Mouse (Mus musculus) liver, embryonic 11.5 days (tissue): ENCODE measurements around the gene Arhgap40. TPM values are rescaled to one million over a fixed set of nuclear protein-coding genes. Genes with fewer than 3 reads are reported as not detected.

Experiments used
- ATAC-seq: fragments of 200-750 bp; cut with Nextera tagmentation; replicated peaks from 2 replicates; pipeline ENCODE4 v1.8.0; 2017; ENCODE audit warnings: moderate number of reproducible peaks, mild to moderate bottlenecking, moderate TSS enrichment, moderate library complexity; ENCODE audit not compliant: low FRiP score
- DNase-seq: peaks from one replicate; pipeline ENCODE4 v3.0.0-alpha.2; 2017; ENCODE audit warnings: low spot score
- H3K27ac ChIP-seq: fragments of 300-500 bp; sonication (generic); 2 replicates; pipeline ENCODE4 v1.5.1; 2014; ENCODE audit warnings: mild to moderate bottlenecking, low read depth, low read length, control low read depth
- H3K27me3 ChIP-seq: fragments of 300-500 bp; sonication (generic); replicated peaks from 2 replicates; pipeline ENCODE4 v1.6.1; 2014; ENCODE audit warnings: low read length, mixed read lengths; ENCODE audit not compliant: control insufficient read depth, insufficient read depth
- H3K36me3 ChIP-seq: fragments of 300-500 bp; sonication (generic); 2 replicates; pipeline ENCODE4 v1.6.1; 2014; ENCODE audit warnings: mild to moderate bottlenecking, low read length, moderate library complexity, mixed read lengths; ENCODE audit not compliant: control insufficient read depth, insufficient read depth
- H3K4me1 ChIP-seq: fragments of 300-500 bp; sonication (generic); replicated peaks from 2 replicates; pipeline ENCODE4 v1.6.1; 2014; ENCODE audit warnings: low read length, mixed read lengths; ENCODE audit not compliant: control insufficient read depth, insufficient read depth
- H3K4me2 ChIP-seq: fragments of 300-500 bp; sonication (generic); 2 replicates; pipeline ENCODE4 v1.6.1; 2014; ENCODE audit warnings: mild to moderate bottlenecking, control low read depth, moderate library complexity
- H3K4me3 ChIP-seq: fragments of 300-500 bp; sonication (generic); 2 replicates; pipeline ENCODE4 v1.5.1; 2014; ENCODE audit warnings: low read depth, low read length, control low read depth
- H3K9ac ChIP-seq: fragments of 300-500 bp; sonication (generic); 2 replicates; pipeline ENCODE4 v1.6.1; 2014; ENCODE audit warnings: low read depth, low read length, control low read depth
- H3K9me3 ChIP-seq: fragments of 300-500 bp; sonication (generic); 2 replicates; pipeline ENCODE4 v1.6.1; 2016; ENCODE audit warnings: low read length, inconsistent platforms, mixed read lengths; ENCODE audit not compliant: control insufficient read depth
- WGBS: fragments of 180-500 bp; shearing (Covaris S2); extraction: QIAGEN DNeasy Blood & Tissue Kit; methylation state at CpG from one replicate; pipeline ENCODE4 v1.1.7; 2014; 5-methylcytosine and 5-hydroxymethylcytosine counted together
- polyA plus RNA-seq: library from polyadenylated mRNA; unstranded; fragments of >200 nt; fragmentation: Nextera tagmentation; extraction: Ambion mirVana; gene quantifications from 2 replicates; pipeline ENCODE4 v1.2.1, GENCODE M21; 2014

Gene Arhgap40
- polyA plus RNA-seq, 1 experiment from 2014 or later = not detected

DNA sequence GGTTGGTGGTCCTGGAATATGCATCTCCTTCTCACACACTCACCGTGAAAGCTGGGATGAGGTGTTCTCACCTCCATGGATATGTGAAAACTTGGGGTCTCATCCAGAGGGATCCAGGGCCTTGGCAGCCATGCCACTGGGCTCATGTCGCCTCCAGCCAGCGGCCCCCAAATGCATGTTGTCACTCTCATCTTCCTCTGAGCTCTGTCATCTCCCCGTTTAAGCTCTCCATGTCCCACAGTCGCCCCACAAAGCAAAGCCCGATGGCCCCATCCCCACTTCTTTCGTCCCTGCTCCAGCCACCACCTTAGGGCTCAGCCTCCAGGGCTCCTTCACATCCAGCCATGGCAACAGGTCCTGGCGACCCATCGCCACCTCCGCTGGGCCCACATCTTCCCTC is 5.5 kb upstream of the Arhgap40 start:
- WGBS = 85% methylated on average over 10 of the region's 10 CpGs
- ATAC-seq = no peak
- H3K36me3 ChIP-seq = no peaks in the 10 kb centered on the region

GRCm38 (mm10) chr2:158510665-158511064 is 1.9 kb upstream of the Arhgap40 start:
- H3K27me3 ChIP-seq = no peaks in the 10 kb centered on the region
- no peak overlapping the region for H3K4me2 ChIP-seq
- WGBS = 85% methylated on average over 6 of the region's 6 CpGs
- DNase-seq (no peak), ATAC-seq (no peak)
- H3K4me1 ChIP-seq = no peaks in the 10 kb centered on the region
- H3K4me3 ChIP-seq = no peak overlapping the region
- H3K36me3 ChIP-seq = no peaks in the 10 kb centered on the region
- H3K9me3 ChIP-seq = no peaks in the 10 kb centered on the region
- no peak overlapping the region for H3K9ac ChIP-seq
- no peak overlapping the region for H3K27ac ChIP-seq

More for the DNA sequence above, 5.5 kb upstream of the Arhgap40 start:
- Histone ChIP-seq H3K9me3 (no peaks in the 10 kb centered on the region), H3K4me1 (no peaks in the 10 kb centered on the region), H3K4me2 (no peak overlapping the region), H3K9ac (no peak overlapping the region), H3K27ac (no peak overlapping the region), H3K27me3 (no peaks in the 10 kb centered on the region; the same call in 1 of the 2 replicates), H3K4me3 (no peak overlapping the region)
- DNase-seq = no peak

GRCm38 (mm10) chr2:158513821-158514336 is 1.3 kb downstream of the Arhgap40 start:
- H3K36me3 ChIP-seq = no peaks in the 10 kb centered on the region
- WGBS = 82% methylated on average over 12 of the region's 12 CpGs
- H3K4me1 ChIP-seq = no peaks in the 10 kb centered on the region
- ATAC-seq (no peak), DNase-seq (no peak)
- H3K4me2 ChIP-seq = no peak overlapping the region
- H3K27me3 ChIP-seq = no peaks in the 10 kb centered on the region
- H3K4me3 ChIP-seq = no peak overlapping the region
- H3K9ac ChIP-seq = no peak overlapping the region
- no peaks in the 10 kb centered on the region for H3K9me3 ChIP-seq
- no peak overlapping the region for H3K27ac ChIP-seq

- H3K27ac ChIP-seq = no peak overlapping the region
- H3K4me2 ChIP-seq = no peak overlapping the region
- no peak overlapping the region for H3K4me3 ChIP-seq
- H3K9ac ChIP-seq = no peak overlapping the region
- H3K4me1 ChIP-seq = no peaks in the 10 kb centered on the region
- DNase-seq (no peak), ATAC-seq (no peak)
- H3K27me3 ChIP-seq = no peaks in the 10 kb centered on the region
- WGBS = 71% methylated on average over 6 of the region's 6 CpGs
- H3K36me3 ChIP-seq = no peaks in the 10 kb centered on the region
- H3K9me3 ChIP-seq = no peaks in the 10 kb centered on the region
Observed at GRCm38 (mm10) chr2:158518583-158518982, 6.0 kb downstream of the Arhgap40 start.

DNA sequence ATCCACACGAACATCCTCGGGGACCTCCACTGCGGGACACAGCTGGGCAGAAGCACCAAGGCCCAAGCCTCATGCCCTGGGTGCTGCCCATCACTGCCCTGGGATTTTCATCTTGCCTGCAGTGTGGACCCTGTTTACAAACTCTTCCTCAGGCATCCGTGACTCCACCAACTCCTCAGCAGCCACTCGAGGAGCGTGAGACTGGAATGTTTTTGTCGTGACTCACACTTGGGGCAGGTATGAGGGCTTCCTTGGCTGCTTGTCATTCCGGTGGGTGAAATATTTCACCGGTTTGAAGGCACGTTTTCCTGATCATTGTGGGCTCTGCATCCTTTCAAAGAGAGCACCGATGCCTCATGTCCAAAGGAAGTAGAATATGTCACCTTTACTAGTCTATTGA is 6.5 kb downstream of the Arhgap40 start:
- Histone ChIP-seq H3K9ac (no peak overlapping the region), H3K27ac (no peak overlapping the region), H3K9me3 (no peaks in the 10 kb centered on the region), H3K36me3 (no peaks in the 10 kb centered on the region), H3K4me1 (no peaks in the 10 kb centered on the region), H3K4me2 (no peak overlapping the region), H3K27me3 (no peaks in the 10 kb centered on the region), H3K4me3 (no peak overlapping the region)
- DNase-seq (no peak), ATAC-seq (no peak)
- 66% methylated on average over 11 of the region's 11 CpGs for WGBS

GRCm38 (mm10) chr2:158519800-158520199 is 7.2 kb downstream of the Arhgap40 start:
- no peaks in the 10 kb centered on the region for H3K36me3 ChIP-seq
- H3K4me3 ChIP-seq = no peak overlapping the region
- no peaks in the 10 kb centered on the region for H3K27me3 ChIP-seq
- no peak overlapping the region for H3K27ac ChIP-seq
- no peak overlapping the region for H3K9ac ChIP-seq
- no peaks in the 10 kb centered on the region for H3K9me3 ChIP-seq
- ATAC-seq (no peak), DNase-seq (no peak)
- 70% methylated on average over 6 of the region's 6 CpGs for WGBS
- no peak overlapping the region for H3K4me2 ChIP-seq
- H3K4me1 ChIP-seq = no peaks in the 10 kb centered on the region

DNA sequence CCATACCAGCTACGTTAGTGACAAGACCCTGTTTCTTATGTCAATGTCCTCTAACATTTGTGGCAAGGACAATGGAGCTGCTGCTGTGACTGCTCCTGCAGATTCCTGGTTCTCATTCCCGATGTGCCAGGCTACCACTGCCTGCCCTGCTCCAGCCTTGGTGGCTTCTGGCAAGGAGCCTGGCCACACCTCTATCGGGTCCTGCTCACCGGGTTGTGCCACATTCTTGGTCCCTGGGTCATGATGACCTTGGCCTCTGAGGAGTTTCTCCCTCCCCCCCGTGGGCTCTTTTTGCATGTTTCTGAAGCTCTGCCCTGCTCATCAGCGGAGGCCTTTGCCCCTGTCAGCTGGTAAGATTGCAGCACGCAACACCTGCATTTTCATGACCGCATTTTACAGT is 10.5 kb downstream of the Arhgap40 start:
- Histone ChIP-seq H3K9me3 (no peaks in the 10 kb centered on the region), H3K4me3 (no peak overlapping the region), H3K4me1 (no peaks in the 10 kb centered on the region), H3K27ac (no peak overlapping the region), H3K36me3 (no peaks in the 10 kb centered on the region), H3K27me3 (no peaks in the 10 kb centered on the region), H3K9ac (no peak overlapping the region), H3K4me2 (no peak overlapping the region)
- WGBS = 70% methylated on average over 8 of the region's 8 CpGs
- no peak for DNase-seq
- ATAC-seq = no peak

DNA sequence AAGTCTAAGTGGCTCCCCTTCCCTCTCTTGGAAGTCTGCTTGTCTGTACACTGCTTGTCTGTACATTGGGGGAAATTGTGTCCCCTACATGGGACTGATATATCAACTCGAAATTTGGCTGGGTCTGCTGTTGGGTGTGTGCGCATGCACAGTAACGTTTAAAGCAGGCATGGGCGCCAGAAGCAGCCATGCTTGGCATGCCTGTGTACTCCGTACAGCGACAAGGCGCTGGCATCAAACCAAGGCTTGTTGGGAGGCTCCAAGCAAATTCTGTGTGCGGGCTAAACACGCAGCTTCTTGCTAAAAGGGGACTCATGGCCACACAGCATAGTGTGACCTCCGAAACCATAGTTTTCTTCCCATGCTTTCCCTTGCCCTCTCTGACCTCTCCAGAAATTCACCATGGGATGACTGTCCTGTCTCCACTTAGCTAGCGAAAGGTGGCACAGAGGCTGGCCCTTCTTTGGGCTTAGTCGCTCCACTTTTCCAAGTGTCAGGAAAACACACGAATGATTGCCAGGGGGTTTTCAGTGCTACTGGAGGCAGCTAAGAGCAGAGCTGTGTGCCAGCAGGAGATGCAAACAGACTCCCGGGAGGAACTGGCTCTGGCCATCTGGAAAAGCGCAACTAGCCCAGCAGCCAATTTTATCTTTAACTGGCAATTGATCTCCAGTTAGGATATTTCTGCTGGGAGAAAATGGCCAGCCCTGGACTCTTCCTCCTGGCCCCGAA is 11.7 kb downstream of the Arhgap40 start:
- no peak overlapping the region for H3K27ac ChIP-seq
- no peak for ATAC-seq
- H3K36me3 ChIP-seq = no peaks in the 10 kb centered on the region
- H3K9me3 ChIP-seq = no peaks in the 10 kb centered on the region
- no peak for DNase-seq
- H3K4me1 ChIP-seq = no peaks in the 10 kb centered on the region
- no peaks in the 10 kb centered on the region for H3K27me3 ChIP-seq
- WGBS = 81% methylated on average over 16 of the region's 16 CpGs
- no peak overlapping the region for H3K4me2 ChIP-seq
- H3K4me3 ChIP-seq = no peak overlapping the region
- H3K9ac ChIP-seq = no peak overlapping the region

- 0 out of 2 replicates have a peak, but pooled peaks have one; percentile 51 for ATAC-seq
- 5% methylated on average over 4 of the region's 4 CpGs for WGBS
Observed at GRCm38 (mm10) chr2:158534090-158534489, 21.5 kb downstream of the Arhgap40 start.

More at GRCm38 (mm10) chr2:158534090-158534489, 21.5 kb downstream of the Arhgap40 start:
- Histone ChIP-seq H3K9ac (no peak overlapping the region), H3K4me1 (no peaks in the 10 kb centered on the region), H3K4me3 (no peak overlapping the region), H3K27ac (no peak overlapping the region), H3K27me3 (no peaks in the 10 kb centered on the region), H3K36me3 (no peaks in the 10 kb centered on the region), H3K9me3 (no peaks in the 10 kb centered on the region), H3K4me2 (no peak overlapping the region)
- no peak for DNase-seq
